Mouse (Mus musculus): ENCODE measurements around the gene Ift74.

DNA sequence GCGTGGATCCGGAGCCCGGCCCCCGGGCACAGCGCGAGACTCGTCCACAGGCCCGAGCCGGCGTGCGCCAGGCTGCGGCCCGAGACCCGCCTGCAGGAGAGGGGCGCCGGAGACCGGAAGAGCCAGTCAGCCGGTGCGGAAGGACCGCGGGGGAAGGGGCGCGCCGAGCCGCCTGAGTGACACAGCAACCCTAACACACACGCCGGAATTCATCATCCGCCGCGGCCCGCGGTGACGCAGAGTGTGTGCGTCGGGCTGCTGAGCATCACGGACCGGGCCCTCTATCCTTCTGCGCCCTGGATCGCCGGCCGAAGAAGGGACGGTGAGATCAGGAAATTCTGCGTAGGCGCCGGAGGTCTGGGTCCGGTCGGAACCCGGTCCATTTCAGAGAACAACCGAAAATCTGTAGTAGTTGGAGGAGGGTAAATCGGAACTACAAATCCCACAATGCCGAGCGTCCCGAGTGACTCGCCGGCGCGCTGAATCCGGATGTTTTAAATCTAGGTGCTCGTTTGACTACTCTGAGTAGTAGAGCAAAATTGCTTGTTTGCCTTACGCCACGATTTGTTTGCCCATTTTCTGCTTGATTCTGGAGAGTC is 11.2 kb upstream of the Ift74 start, which contains the start of gene Plaa:
- TF ChIP-seq GATA1 (IDR thresholded peaks at IDR 0.05; ENCODE audit: borderline replicate concordance, low read length): no peak
- TF ChIP-seq FLI1 (IDR thresholded peaks at IDR 0.05; ENCODE audit: low read length): 0 out of 2 replicates have a peak, but pooled peaks have one; percentile 30
